Mouse (Mus musculus) cortical plate, adult 2 months (tissue): ENCODE results near the gene Pla2g2e.

Experiments used
- CTCF ChIP-seq: fragments of 200-500 bp; IDR thresholded peaks from 2 replicates; pipeline ENCODE4 v1.5.1; 2011; ENCODE audit warnings: mild to moderate bottlenecking, control low read depth, low read length; ENCODE audit not compliant: insufficient read depth; ENCODE audit errors: extremely low read depth
- POLR2A ChIP-seq: fragments of 200-500 bp; IDR thresholded peaks from 2 replicates; pipeline ENCODE4 v1.6.1; 2011; ENCODE audit warnings: mild to moderate bottlenecking, low read length, control low read depth; ENCODE audit not compliant: insufficient read depth; ENCODE audit errors: extremely low read depth

DNA sequence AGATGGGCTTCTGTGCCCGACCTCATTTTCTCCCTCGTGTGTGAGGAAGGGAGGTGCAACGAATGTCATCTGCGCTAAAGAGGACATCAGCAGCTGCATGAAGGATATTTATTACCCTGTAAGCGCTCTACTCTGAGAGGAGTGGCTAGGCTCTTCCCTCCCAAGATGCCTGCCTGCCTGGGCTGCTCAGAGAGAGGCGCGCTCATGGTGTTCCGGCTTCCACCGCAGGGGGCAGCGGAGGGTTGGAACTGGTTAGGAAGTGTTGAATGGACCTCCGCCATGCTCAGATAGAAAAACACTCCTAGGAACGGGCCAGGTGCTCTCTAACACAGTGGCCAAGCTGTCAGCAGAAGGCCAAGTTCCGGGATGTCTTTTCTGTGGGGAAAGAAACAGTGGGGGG is 18.0 kb upstream of the Pla2g2e start:
- TF ChIP-seq CTCF (peak; percentile 37; the same call in 1 of the 2 replicates), POLR2A (no peak)
